Mouse (Mus musculus): ENCODE results near the gene Foxi3.

GRCm38 (mm10) chr6:70954040-70954439 lies 2.3 kb upstream of the Foxi3 start:
- TF ChIP-seq CTCF (IDR thresholded peaks at IDR 0.05; ENCODE audit: insufficient read depth, low read depth, low read length) (no peak), POLR2A (IDR thresholded peaks at IDR 0.05; ENCODE audit: insufficient read depth, low read depth, low read length) (no peak)

Data from olfactory bulb, adult 2 months (tissue).